Comparison of ENCODE assay signal across 27 mouse cellular contexts in genomic region chr8:18005660-18006059, GRCm38 (mm10).
"Had no signal": no experiment of that assay in that cellular context is flagged by ENCODE, and none has a peak within 500 bp of the region (broad histone marks: within the 10 kb centered on the region; RNA-seq: fewer than 3 reads in every experiment).

No protein-coding gene starts in this region.

- H3K4me1 ChIP-seq: heart, embryonic 10.5 days; heart, embryonic 12.5 days; hindbrain, embryonic 10.5 days; hindbrain, embryonic 12.5 days; intestine, embryonic 15.5 days; kidney, embryonic 15.5 days; limb, embryonic 15.5 days; liver, embryonic 12.5 days had no signal

- H3K4me3 ChIP-seq: heart, embryonic 10.5 days; heart, embryonic 12.5 days; hindbrain, embryonic 10.5 days; hindbrain, embryonic 12.5 days; intestine, embryonic 15.5 days; kidney, embryonic 15.5 days; limb, embryonic 15.5 days; liver, embryonic 12.5 days had no signal

- DNase-seq: gastrocnemius, postnatal 14 days; gastrocnemius, postnatal 36 days; heart, adult 18-20 months; heart, postnatal 10 days; heart, postnatal 4 days; kidney, adult 11 months; kidney, adult 2 months; kidney, adult 9 months; kidney, postnatal 14 days; kidney, postnatal 36 days; layer of hippocampus, adult 9-11 months; layer of hippocampus, postnatal 36 days; left cerebral cortex, postnatal 4 days; lung, adult 18-20 months had no signal

- H3K36me3 ChIP-seq: heart, embryonic 10.5 days; heart, embryonic 12.5 days; hindbrain, embryonic 10.5 days; hindbrain, embryonic 12.5 days; intestine, embryonic 15.5 days; kidney, embryonic 15.5 days; limb, embryonic 15.5 days; liver, embryonic 12.5 days had no signal

- ATAC-seq: hindbrain, embryonic 16.5 days; inflammation-experienced regulatory T-cells, adult 6 months; intestine, embryonic 15.5 days; liver, embryonic 12.5 days had no signal

- H3K9me3 ChIP-seq: heart, embryonic 10.5 days; heart, embryonic 12.5 days; hindbrain, embryonic 10.5 days; hindbrain, embryonic 12.5 days; intestine, embryonic 15.5 days; kidney, embryonic 15.5 days; limb, embryonic 15.5 days; liver, embryonic 12.5 days had no signal

- H3K27me3 ChIP-seq: heart, embryonic 12.5 days; hindbrain, embryonic 12.5 days; intestine, embryonic 15.5 days; kidney, embryonic 15.5 days; limb, embryonic 15.5 days; liver, embryonic 12.5 days had no signal

- H3K27ac ChIP-seq: heart, embryonic 10.5 days; hindbrain, embryonic 10.5 days; hindbrain, embryonic 12.5 days; hindbrain, embryonic 14.5 days; intestine, embryonic 15.5 days; kidney, embryonic 15.5 days; kidney, postnatal 0 days; limb, embryonic 15.5 days; liver, embryonic 12.5 days; liver, embryonic 14.5 days had no signal

- H3K4me2 ChIP-seq: heart, embryonic 12.5 days; hindbrain, embryonic 12.5 days; hindbrain, embryonic 14.5 days; intestine, embryonic 15.5 days; kidney, embryonic 15.5 days; limb, embryonic 15.5 days; liver, embryonic 12.5 days had no signal

- H3K9ac ChIP-seq: heart, embryonic 12.5 days; hindbrain, embryonic 12.5 days; hindbrain, embryonic 14.5 days; intestine, embryonic 15.5 days; kidney, embryonic 15.5 days; limb, embryonic 15.5 days; liver, embryonic 12.5 days; liver, embryonic 14.5 days had no signal
